Mouse (Mus musculus): Measurements from ENCODE around the gene Sugct. TPM values are rescaled to one million over a fixed set of nuclear protein-coding genes. Genes with fewer than 3 reads are reported as not detected.
"Not testable (repeated sequence)": the region's sequence is repeated elsewhere in the genome, so short reads cannot be mapped to it uniquely, and the experiment has no call there.

Gene Sugct
- total RNA-seq, 1 experiment from 2014 or later, result 1.6 TPM

GRCm38 (mm10) chr13:16937422-16938202 is 757.7 kb downstream of the Sugct start:
- peak; percentile 47 for ATAC-seq (replicated peaks; ENCODE audit: low read depth, poor library complexity, severe bottlenecking)

GRCm38 (mm10) chr13:16935029-16935428 is 760.3 kb downstream of the Sugct start:
- ATAC-seq (replicated peaks; ENCODE audit: low read depth, poor library complexity, severe bottlenecking), result no peak

- no peak for ATAC-seq (replicated peaks; ENCODE audit: low read depth, poor library complexity, severe bottlenecking)
Observed at GRCm38 (mm10) chr13:16933600-16933999, 761.8 kb downstream of the Sugct start.

- peak; percentile 56 for ATAC-seq (replicated peaks; ENCODE audit: low read depth, poor library complexity, severe bottlenecking)
Observed at GRCm38 (mm10) chr13:16921305-16921704, 774.0 kb downstream of the Sugct start.

- no peak for ATAC-seq (replicated peaks; ENCODE audit: low read depth, poor library complexity, severe bottlenecking)
Observed at GRCm38 (mm10) chr13:16915697-16916096, 779.7 kb downstream of the Sugct start.

GRCm38 (mm10) chr13:16912214-16912613 is 783.1 kb downstream of the Sugct start:
- ATAC-seq (replicated peaks; ENCODE audit: low read depth, poor library complexity, severe bottlenecking), result peak; percentile 87

- ATAC-seq (replicated peaks; ENCODE audit: low read depth, poor library complexity, severe bottlenecking), result no peak
Observed at GRCm38 (mm10) chr13:16906974-16907373, 788.4 kb downstream of the Sugct start.

GRCm38 (mm10) chr13:16901424-16901823 is 793.9 kb downstream of the Sugct start:
- ATAC-seq (replicated peaks; ENCODE audit: low read depth, poor library complexity, severe bottlenecking), result no peak

GRCm38 (mm10) chr13:16898084-16898792 is 797.1 kb downstream of the Sugct start:
- ATAC-seq (replicated peaks; ENCODE audit: low read depth, poor library complexity, severe bottlenecking), result peak; percentile 84

- no peak for ATAC-seq (replicated peaks; ENCODE audit: low read depth, poor library complexity, severe bottlenecking)
Observed at GRCm38 (mm10) chr13:16878056-16878455, 817.3 kb downstream of the Sugct start.

GRCm38 (mm10) chr13:16859986-16860385 is 835.4 kb downstream of the Sugct start:
- ATAC-seq (replicated peaks; ENCODE audit: low read depth, poor library complexity, severe bottlenecking), result no peak

GRCm38 (mm10) chr13:16847236-16847635 is 848.1 kb downstream of the Sugct start:
- ATAC-seq (replicated peaks; ENCODE audit: low read depth, poor library complexity, severe bottlenecking), result peak; percentile 92

- ATAC-seq (replicated peaks; ENCODE audit: low read depth, poor library complexity, severe bottlenecking), result no peak
Observed at GRCm38 (mm10) chr13:16840994-16841393, 854.4 kb downstream of the Sugct start.

- no peak for ATAC-seq (replicated peaks; ENCODE audit: low read depth, poor library complexity, severe bottlenecking)
Observed at GRCm38 (mm10) chr13:16838409-16838808, 856.9 kb downstream of the Sugct start.

- no peak for ATAC-seq (replicated peaks; ENCODE audit: low read depth, poor library complexity, severe bottlenecking)
Observed at GRCm38 (mm10) chr13:16835111-16835510, 860.2 kb downstream of the Sugct start.

GRCm38 (mm10) chr13:16833069-16833468 is 862.3 kb downstream of the Sugct start:
- ATAC-seq (replicated peaks; ENCODE audit: low read depth, poor library complexity, severe bottlenecking), result no peak

- ATAC-seq (replicated peaks; ENCODE audit: low read depth, poor library complexity, severe bottlenecking), result no peak
Observed at GRCm38 (mm10) chr13:16831840-16832239, 863.5 kb downstream of the Sugct start.

GRCm38 (mm10) chr13:16830291-16830690 is 865.1 kb downstream of the Sugct start:
- ATAC-seq (replicated peaks; ENCODE audit: low read depth, poor library complexity, severe bottlenecking), result not testable (repeated sequence)

- no peak for ATAC-seq (replicated peaks; ENCODE audit: low read depth, poor library complexity, severe bottlenecking)
Observed at GRCm38 (mm10) chr13:16829589-16829988, 865.8 kb downstream of the Sugct start.

GRCm38 (mm10) chr13:16825619-16826018 is 869.7 kb downstream of the Sugct start:
- no peak for ATAC-seq (replicated peaks; ENCODE audit: low read depth, poor library complexity, severe bottlenecking)

GRCm38 (mm10) chr13:16821785-16822184 is 873.6 kb downstream of the Sugct start:
- no peak for ATAC-seq (replicated peaks; ENCODE audit: low read depth, poor library complexity, severe bottlenecking)
